Mouse (Mus musculus) kidney, adult 2 months (tissue): Measurements from ENCODE around the gene Ogfrl1.

Experiments used
- CTCF ChIP-seq: fragments of 200-500 bp; conservative IDR thresholded peaks from 2 replicates; pipeline ENCODE4 v1.5.1; 2011; ENCODE audit warnings: low read depth, mild to moderate bottlenecking, control low read depth, low read length, moderate library complexity, mixed read lengths; ENCODE audit not compliant: insufficient read depth, insufficient read length
- POLR2A ChIP-seq: fragments of 200-500 bp; IDR thresholded peaks from one replicate; pipeline ENCODE4 v1.6.1; 2011; ENCODE audit warnings: low read depth, low read length, control low read depth

DNA sequence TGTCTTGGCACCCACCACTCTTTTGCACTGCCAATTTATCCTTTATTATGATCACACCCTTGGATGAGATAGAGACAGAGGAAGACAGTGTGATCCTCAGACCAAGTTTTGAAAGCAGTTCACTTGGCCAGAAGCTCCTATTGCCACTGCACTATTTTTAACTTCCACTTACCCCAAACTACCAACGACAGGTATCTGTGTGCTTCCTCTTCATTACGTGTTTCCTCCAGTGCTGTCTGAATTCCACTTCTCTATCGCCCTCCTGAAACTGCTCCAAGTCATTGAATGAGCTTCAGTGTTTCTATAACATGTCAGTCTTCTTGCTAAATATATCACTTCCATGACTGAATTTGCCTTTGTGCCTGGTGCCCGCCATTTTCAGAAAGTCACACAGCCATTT, at the start of gene Ogfrl1:
- TF ChIP-seq CTCF (no peak), POLR2A (no peak)
